Mouse (Mus musculus) adrenal gland, postnatal 36 days (tissue): Measurements from ENCODE around the gene Mfap1b. TPM values are rescaled to one million over a fixed set of nuclear protein-coding genes. Genes with fewer than 3 reads are reported as not detected.
"Not testable (repeated sequence)": the region's sequence is repeated elsewhere in the genome, so short reads cannot be mapped to it uniquely, and the experiment has no call there.

ENCODE experiments used
- DNase-seq, 2 experiments: peaks; one replicate each; pipeline ENCODE4 v3.0.0; 2021; ENCODE audit warnings: mixed read lengths in 1 of 2
- long read RNA-seq, 2 experiments: library from polyadenylated mRNA; stranded (forward); transcript quantifications; one replicate each; pipeline ENCODE4 v2.0.0; 2021; ENCODE audit warnings: borderline sequencing depth in 2 of 2
- total RNA-seq, 2 experiments: library from RNA; stranded (reverse); gene quantifications; 2 replicates each; pipeline ENCODE4 v1.2.3; 2021

The Mfap1b gene
- 10 to 100 TPM; 37.8 to 39.9 TPM for total RNA-seq
- long read RNA-seq, experiment 1, transcript Mfap1b-201 (7 exons, 3,362 nt): major isoform, 82 of 91 reads
- long read RNA-seq, experiment 1, partial matches to known transcripts: 5 of 91 reads
- long read RNA-seq, experiment 1, other reads (novel, unspliced or antisense): 4 of 91 reads
- long read RNA-seq, experiment 2, transcript Mfap1b-201 (7 exons, 3,362 nt): major isoform, 24 of 27 reads
- long read RNA-seq, experiment 2, partial matches to known transcripts: 1 of 27 reads
- long read RNA-seq, experiment 2, other reads (novel, unspliced or antisense): 2 of 27 reads

- peak; percentile 79 to 82 for DNase-seq
Measured at GRCm38 (mm10) chr2:121473301-121474179, at the start of gene Mfap1b. TSS of gene Mfap1b (minus strand) at chr2:121474067.

DNA sequence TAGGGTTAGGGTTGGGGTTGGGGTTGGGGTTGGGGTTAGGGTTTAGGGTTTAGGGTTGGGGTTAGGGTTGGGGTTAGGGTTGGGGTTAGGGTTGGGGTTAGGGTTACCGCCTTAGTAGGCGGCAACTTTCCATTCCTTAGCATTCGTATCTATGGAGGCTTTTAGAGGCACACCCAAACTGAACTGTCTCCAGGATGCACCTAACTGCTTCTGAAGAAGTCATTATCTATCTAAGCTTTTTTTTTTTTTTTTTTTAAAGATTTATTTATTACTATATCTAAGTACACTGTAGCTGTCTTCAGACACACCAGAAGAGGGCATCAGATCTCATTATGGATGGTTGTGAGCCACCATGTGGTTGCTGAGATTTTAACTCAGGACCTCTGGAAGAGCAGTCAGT lies 49.0 kb upstream of the Mfap1b start:
- DNase-seq: not testable (repeated sequence)

DNA sequence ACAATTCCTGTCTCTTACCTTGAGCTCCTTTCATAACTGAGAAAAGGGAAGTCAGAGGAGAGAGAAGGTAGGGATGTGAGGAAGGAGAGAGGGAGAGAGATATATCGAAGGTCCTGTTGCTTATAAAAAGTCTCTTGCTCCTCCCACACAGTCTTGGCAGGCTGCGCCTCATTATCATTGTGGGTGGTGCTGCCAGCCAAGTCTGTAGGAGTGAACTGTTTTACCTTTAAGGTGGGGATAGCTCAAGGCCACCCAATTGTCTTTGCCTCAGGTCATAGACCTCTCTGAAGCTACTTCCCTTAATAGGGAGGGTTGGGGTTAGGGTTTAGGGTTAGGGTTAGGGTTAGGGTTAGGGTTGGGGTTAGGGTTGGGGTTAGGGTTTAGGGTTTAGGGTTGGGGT lies 48.1 kb upstream of the Mfap1b start:
- no peak for DNase-seq

DNA sequence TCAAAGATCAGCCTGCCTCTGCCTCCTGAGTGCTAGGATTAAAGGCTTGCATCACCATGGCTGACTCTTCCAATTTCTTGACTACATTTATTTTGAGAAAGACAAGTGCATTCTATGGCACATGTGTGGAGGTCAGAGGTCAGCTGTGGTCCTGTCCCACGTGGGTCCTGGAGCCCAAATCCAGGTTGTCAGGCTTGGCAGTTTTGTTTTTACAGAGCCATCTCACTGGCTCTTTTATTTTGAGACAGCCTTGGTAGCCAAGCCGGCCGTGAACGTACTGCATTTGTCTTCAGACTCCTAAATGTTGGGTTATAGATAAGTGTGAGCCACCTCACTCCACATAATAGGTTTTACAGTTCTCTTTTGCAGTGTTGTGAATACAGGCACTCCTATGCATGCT lies 44.8 kb upstream of the Mfap1b start:
- not testable (repeated sequence) for DNase-seq

DNA sequence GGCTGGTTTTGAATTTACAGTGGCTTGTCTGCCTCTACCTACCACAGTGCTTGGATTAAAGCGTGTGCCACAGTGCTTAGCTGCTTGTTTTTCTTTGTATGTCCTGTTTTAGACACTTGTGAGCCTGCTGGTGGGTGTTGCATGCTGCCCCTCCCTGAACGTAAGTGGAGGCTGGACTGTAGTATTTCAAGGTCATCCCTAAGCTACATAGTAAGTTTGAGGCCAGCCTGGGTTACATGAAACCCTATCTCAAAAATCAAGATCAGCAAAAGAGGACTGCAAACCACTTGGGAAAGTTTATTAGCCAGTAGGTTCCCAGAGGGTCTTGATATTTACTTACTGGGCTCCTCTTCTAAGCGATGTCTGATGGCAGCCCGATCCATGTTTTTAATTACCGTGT lies 44.2 kb upstream of the Mfap1b start:
- DNase-seq: no peak

- no peak for DNase-seq
Measured at GRCm38 (mm10) chr2:121514211-121514610, 40.3 kb upstream of the Mfap1b start.

GRCm38 (mm10) chr2:121512991-121513765 lies 39.3 kb upstream of the Mfap1b start:
- not testable (repeated sequence) for DNase-seq

- no peak for DNase-seq
Measured at GRCm38 (mm10) chr2:121511401-121511800, 37.5 kb upstream of the Mfap1b start.

DNA sequence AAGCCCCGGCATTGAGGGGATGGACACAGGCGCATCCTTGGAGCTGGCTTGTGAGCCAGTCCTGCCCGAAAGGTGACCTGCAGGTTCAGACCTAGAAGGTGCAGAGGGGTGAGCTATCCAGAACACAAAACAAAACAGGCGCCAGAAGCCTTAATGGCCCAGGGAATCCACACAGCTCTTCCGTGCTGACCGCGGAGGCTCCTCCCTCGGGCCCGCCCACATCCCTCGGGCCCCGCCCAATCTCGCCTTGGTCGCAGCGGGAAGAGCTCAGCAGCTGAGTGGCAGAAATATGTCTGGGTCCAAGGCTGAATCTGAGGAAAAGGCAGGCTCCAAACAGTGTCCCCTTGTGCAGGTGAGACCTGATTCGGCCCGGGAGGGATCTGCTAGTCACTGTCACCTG lies 35.7 kb upstream of the Mfap1b start:
- DNase-seq: peak; percentile 83 to 90

GRCm38 (mm10) chr2:121507951-121508330 lies 34.1 kb upstream of the Mfap1b start:
- DNase-seq: no peak

GRCm38 (mm10) chr2:121507173-121507950 lies 33.5 kb upstream of the Mfap1b start:
- no peak for DNase-seq

GRCm38 (mm10) chr2:121505942-121506882 lies 32.3 kb upstream of the Mfap1b start, which contains the start of the genes Mfap1a and Wdr76:
TSS of gene Mfap1a (minus strand) at chr2:121506665.
TSS of gene Wdr76 (plus strand) at chr2:121506723.
- DNase-seq: peak; percentile 85 to 89

DNA sequence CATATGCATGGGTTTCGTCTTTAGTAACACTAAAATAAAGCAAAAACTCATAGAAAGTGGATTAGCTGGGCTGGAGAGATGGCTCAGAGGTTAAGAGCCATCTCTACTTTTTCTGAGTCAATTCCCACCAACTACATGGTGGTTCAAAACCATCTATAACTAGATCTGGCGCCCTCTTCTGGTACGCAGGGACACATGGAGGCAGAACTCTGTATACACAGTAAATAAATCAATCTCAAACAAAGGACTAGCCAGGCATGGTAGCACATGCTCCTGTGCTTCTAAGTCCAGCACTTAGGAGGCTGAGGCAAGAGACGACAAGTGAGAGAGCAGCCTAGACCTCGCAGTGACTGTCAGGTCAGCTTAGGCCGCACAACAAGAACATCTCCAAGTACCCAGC lies 27.7 kb upstream of the Mfap1b start:
- not testable (repeated sequence) for DNase-seq

DNA sequence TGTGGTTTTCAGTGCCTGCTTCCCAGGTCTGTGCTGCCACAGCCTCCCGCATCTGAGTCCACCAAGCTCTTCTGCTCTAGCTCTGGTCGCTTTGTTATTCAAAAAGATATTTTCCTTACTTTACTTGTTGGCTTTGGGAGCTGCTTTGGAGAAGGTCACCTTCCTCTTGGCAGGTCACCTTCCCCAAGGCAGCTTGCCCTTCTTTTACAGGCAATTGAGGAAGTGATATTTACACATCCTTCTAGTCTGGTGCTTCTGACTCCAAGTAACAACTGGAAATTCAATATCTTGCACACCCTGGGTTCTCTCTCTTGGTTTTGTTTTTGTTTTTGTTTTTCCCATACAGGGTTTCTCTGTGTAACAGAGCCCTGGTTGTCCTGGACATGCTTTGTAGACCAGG lies 10.5 kb upstream of the Mfap1b start:
- DNase-seq: not testable (repeated sequence)

DNA sequence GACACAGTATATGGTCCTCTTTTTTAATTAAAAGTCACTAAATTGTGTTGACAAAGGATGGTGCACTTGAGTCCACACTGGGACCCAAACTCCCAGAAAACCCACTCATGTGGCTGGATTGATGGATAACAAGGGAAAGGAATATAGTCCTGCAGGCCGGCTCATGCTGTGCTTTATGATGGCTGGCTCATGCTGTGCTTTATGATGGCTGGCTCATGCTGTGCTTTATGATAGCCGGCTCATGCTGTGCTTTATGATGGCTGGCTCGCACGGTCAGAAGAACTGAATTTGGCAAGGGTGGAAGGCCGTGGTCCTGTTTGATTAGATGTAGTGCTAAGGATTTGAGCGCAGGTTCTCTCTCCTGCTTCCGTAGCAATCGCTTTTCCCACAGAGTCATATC lies 9.7 kb upstream of the Mfap1b start:
- no peak for DNase-seq

GRCm38 (mm10) chr2:121480916-121481315 lies 7.0 kb upstream of the Mfap1b start:
- not testable (repeated sequence) for DNase-seq

GRCm38 (mm10) chr2:121480498-121480897 lies 6.6 kb upstream of the Mfap1b start:
- DNase-seq: peak; percentile 20 to 61

GRCm38 (mm10) chr2:121477491-121478266 lies 3.8 kb upstream of the Mfap1b start:
- no peak for DNase-seq

- DNase-seq: not testable (repeated sequence)
Measured at GRCm38 (mm10) chr2:121475306-121475705, 1.4 kb upstream of the Mfap1b start.

GRCm38 (mm10) chr2:121474180-121474535 lies 291 bp upstream of the Mfap1b start:
- peak in 1 of 2 experiments; percentile 35 for DNase-seq
